Mouse (Mus musculus): Measurements from ENCODE around the gene Prickle1.

Prickle1 gene

DNA sequence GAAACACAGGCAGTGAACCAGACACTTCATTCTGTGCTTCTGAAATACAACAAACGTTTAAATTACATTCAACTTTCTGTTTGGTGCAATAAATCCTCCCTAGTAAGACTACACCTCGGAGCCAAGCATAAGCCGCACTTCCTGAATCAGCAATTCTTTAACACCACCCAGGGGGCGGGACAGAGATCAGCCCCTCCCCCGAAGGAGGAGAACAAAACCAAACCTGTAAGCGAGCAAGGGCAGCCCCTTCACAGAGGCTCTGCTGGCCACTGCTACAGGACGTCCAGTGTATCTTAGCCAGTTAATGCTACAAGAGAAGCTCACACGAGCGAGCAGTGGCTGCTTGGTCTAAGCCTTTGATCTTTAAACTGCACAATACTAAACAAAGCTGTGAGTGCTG is 43.5 kb downstream of the Prickle1 start:
- peak; percentile 33 for DNase-seq (ENCODE audit: low spot score)

DNA sequence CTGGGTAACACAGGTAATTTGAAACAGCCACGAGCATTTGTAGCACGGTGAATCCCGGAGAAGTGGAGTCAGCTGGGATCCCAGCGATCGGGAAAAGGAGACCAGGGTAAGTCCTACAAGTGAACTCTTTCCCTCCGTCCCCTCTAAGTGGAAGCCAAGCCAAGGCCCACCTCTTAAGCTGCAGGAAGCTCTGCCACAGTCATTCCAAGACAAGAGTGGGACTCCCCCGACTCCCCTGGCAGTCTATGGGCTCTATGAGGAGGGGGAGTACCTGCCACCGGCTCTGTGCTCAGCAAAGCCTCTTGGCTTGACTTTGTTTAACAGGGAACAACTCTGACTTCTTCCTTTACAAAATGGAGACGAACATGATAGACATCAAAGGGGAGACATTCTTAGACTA is 47.4 kb downstream of the Prickle1 start:
- DNase-seq (ENCODE audit: low spot score): no peak

GRCm38 (mm10) chr15:93539415-93539814 is 56.3 kb downstream of the Prickle1 start:
- no peak for DNase-seq (ENCODE audit: low spot score)

DNA sequence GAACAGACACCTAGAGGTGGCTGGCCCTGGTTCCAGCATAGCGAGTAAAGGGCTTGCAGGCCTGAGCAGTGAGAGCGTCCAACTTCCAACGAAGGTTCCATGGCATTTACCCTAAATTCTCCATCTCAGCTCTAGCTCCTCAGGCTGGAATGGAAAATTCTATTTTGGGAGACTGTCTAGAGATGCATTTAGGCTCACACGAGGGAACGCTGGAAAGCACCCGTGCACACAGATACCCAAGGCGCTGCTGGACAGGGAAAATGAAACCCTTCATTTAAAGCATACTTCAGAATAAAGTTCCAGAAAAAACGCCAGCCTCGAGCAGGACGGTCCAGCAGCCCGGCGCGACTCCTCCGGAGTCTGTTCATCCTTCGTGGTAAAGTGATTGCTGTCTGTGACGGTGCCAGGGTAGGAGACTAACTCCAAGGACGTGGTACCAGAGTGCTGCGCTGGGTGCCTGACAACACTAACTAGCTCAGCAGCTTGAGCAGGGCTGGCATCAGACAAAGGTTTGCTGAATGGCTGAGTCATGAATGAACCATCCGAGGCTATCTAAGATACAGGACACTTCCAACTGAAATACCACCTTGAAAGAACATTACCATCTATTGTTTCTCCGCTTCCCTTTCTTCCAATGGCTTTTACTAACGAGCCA is 57.0 kb downstream of the Prickle1 start:
- no peak for DNase-seq (ENCODE audit: low spot score)

DNA sequence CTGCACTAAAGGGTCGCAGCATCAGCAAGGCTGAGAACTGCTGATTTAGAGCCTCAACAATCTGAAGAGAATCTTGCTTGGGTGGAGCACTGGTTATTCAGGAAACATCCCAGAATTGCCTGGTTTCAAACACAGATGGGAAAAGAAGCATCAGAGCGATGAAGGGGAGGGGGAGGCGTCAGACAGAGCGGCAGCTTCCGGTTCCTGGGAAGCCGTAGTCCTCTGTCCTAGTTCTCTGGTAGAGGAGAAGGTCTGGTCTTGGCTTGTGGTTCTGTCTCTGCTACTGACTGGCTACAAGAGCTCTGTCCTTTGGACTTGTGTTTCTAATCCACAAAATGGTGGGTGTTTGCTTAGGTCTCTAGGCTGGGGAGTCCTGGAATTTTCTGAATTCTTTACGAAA is 57.9 kb downstream of the Prickle1 start:
- no peak for DNase-seq (ENCODE audit: low spot score)

DNA sequence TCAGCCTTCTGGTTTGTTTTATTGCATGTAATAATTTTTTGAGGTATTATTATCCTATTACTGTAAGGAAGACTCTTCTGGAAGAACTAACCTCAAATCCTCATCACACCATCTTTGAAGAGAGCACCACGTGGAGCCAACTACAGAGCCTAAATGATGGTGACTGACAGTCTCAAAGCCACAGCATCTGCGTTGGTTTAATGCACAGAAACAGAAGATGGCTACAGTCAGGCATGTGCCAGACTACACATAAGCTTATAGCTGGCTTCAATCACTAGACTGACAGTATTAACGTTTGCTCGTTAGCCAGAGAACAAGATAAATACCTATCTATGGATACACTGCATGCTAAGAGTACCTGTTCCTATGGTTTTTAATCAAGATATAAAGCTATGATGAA is 59.5 kb downstream of the Prickle1 start:
- DNase-seq (ENCODE audit: low spot score): no peak

- no peak for DNase-seq (ENCODE audit: low spot score)
Observed at GRCm38 (mm10) chr15:93530703-93531032, 65.0 kb downstream of the Prickle1 start.

GRCm38 (mm10) chr15:93529831-93530702 is 65.6 kb downstream of the Prickle1 start:
- no peak for DNase-seq (ENCODE audit: low spot score)

GRCm38 (mm10) chr15:93525305-93525917 is 70.3 kb downstream of the Prickle1 start:
- DNase-seq (ENCODE audit: low spot score): no peak

DNA sequence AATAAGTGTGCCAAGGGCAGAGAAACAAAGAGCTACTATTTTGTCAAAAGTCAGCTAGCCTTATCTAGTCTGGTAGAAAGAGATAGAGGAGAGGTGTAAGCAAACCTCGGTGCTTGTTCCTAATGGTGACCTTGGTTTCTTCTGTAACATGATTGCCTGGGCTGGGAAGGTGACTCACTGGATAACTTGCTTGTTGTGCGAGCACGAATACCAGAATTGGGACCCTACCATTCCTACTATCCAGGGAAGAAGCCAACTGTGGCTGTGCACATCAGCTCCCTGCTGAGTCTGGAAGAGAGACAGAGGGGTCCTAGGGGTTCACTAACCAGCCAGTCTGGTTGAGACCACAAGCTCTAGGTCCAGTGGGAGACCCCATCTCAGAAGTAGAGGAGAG is 73.9 kb downstream of the Prickle1 start:
- DNase-seq (ENCODE audit: low spot score): no peak

- DNase-seq (ENCODE audit: low spot score): no peak
Observed at GRCm38 (mm10) chr15:93521088-93521786, 74.5 kb downstream of the Prickle1 start.

DNA sequence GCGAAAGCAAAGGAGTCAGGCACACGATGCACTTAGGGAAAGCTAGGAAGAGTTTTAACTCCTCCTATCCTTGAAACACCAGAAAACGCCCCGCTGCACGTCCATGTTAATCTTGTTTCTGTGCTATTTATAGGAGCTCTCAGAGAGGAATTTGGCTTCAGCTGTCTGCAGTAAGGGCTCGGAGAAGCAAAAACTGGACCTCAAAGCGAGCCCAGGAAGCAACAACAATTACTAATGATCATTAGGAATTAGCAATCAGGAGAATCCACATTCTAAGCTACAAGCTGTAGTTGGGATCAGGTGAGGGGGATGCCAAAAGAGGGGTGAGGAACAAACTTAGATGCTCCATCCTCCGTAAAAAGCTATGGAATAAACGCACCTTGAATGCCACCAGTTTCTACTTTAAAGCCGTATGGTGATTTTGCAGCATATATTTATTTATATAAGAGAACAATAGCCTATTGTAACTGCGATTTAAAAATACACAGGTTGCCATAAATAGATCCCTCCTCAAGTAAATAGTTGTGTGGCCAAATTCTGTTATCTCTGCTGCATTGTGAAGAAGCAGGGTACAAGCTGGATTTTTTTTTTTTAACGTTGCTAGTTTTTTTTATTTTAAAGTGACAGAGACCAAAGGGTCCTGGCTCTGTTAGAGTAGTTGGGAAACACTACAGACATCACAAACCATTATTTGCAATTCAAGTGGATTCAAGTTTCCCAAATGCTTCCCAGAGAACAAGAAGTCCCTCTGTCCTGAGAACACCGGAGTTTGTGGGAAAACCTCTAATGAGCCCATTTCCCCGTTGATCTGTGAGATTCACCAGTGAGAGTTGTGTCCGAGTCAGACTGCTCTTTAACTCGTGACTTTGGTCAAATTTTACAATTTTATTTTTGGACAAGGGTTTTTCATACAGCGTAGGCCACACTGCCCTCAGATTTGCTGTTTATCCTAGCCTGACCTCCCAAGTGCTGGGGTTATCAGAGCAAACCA is 75.6 kb downstream of the Prickle1 start:
- DNase-seq (ENCODE audit: low spot score): no peak

GRCm38 (mm10) chr15:93518941-93519835 is 76.5 kb downstream of the Prickle1 start:
- DNase-seq (ENCODE audit: low spot score): peak; percentile 88

- DNase-seq (ENCODE audit: low spot score): no peak
Observed at GRCm38 (mm10) chr15:93518143-93518902, 77.4 kb downstream of the Prickle1 start.

DNA sequence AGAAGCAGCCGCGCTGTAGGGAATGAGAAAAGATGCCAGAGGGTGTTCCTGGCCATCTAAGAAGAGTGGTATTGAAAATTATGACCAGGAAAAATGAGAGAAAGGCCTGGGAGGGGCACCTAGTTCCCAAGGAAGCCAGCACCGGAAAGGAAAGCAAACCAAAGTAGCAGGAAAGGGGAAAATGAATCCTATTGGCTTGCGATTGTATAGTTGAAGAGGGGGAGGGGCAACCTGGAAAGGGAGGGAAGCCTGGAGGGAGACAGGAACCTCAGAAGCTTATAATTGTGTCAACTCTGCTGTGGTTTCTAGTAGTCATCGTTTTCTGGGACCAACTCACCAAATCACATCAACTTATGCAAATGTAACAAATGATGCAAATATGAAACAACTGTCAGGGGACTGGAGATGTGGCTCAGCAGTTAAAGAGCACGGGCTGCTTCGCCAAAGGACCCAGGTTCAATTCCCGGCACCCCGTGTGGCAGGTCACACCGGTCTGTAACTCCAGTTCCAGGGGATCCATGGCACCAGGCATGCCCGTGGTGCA is 78.6 kb downstream of the Prickle1 start:
- DNase-seq (ENCODE audit: low spot score): no peak

DNA sequence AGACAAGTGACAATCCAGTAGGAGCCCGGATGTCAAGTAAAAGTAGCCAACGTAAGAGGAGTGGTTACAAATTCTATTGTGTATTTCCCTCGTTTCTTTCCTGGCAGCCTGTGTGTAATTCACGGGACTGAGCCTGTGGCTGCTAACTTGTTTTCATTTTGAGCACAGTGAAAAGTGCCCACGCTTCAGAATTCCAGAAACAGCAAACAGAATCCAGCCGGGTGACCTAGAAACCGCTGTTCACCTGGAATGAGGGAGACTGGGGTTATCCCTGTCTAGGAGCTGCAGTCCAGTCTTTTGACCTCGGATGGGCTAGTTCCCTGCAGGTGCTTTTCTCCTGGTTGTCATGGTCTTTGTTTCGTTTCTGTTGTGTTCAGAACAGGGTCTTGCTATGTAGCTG is 80.4 kb downstream of the Prickle1 start:
- DNase-seq (ENCODE audit: low spot score): no peak

GRCm38 (mm10) chr15:93513939-93514341 is 81.8 kb downstream of the Prickle1 start:
- DNase-seq (ENCODE audit: low spot score): no peak

DNA sequence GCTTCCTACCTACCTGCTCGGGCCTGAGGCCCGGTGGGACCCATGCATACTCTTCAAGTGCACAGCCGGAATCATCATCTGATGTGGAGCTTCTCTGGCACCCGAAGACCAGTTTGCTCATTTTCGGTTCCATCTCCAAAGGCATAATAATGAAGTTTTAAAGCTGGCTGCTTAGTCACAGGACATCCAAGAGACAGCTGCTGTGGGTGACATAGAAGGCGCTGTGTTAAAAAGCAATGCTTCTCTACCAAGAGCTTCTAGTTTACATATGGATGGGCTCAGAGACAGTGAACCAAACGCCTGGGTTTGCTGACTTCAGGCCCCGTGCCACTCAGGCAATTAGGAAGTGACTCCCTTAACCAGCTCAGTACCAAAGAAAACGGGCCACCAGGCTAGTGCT is 83.3 kb downstream of the Prickle1 start:
- no peak for DNase-seq (ENCODE audit: low spot score)

- no peak for DNase-seq (ENCODE audit: low spot score)
Observed at GRCm38 (mm10) chr15:93510690-93511336, 84.9 kb downstream of the Prickle1 start.

All from ovary, postnatal 10 days (tissue).